Mouse (Mus musculus) hindbrain, embryonic 13.5 days (tissue): ENCODE measurements around the gene Mettl4. TPM values are rescaled to one million over a fixed set of nuclear protein-coding genes. Genes with fewer than 3 reads are reported as not detected.
"Not testable (repeated sequence)": the region's sequence is repeated elsewhere in the genome, so short reads cannot be mapped to it uniquely, and the experiment has no call there.

ENCODE experiments used
- ATAC-seq: fragments of 200-750 bp; cut with Nextera tagmentation; 2 replicates; pipeline ENCODE4 v1.8.0; 2017; ENCODE audit warnings: moderate TSS enrichment; ENCODE audit not compliant: low FRiP score
- H3K27ac ChIP-seq: fragments of 300-500 bp; sonication (generic); 2 replicates; pipeline ENCODE4 v1.5.1; 2015; ENCODE audit warnings: inconsistent platforms, mild to moderate bottlenecking, moderate library complexity
- H3K27me3 ChIP-seq: fragments of 300-500 bp; sonication (generic); 2 replicates; pipeline ENCODE4 v1.6.1; 2015; ENCODE audit warnings: mild to moderate bottlenecking, inconsistent platforms
- H3K36me3 ChIP-seq: fragments of 300-500 bp; sonication (generic); 2 replicates; pipeline ENCODE4 v1.6.1; 2015; ENCODE audit warnings: mild to moderate bottlenecking, inconsistent platforms
- H3K4me1 ChIP-seq: fragments of 300-500 bp; sonication (generic); replicated peaks from 2 replicates; pipeline ENCODE4 v1.6.1; 2015; ENCODE audit warnings: inconsistent platforms
- H3K4me2 ChIP-seq: fragments of 300-500 bp; sonication (generic); 2 replicates; pipeline ENCODE4 v1.6.1; 2015; ENCODE audit warnings: inconsistent platforms, mild to moderate bottlenecking, moderate library complexity
- H3K4me3 ChIP-seq: fragments of 300-500 bp; sonication (generic); 2 replicates; pipeline ENCODE4 v1.5.1; 2015; ENCODE audit warnings: mild to moderate bottlenecking, inconsistent platforms
- H3K9ac ChIP-seq: fragments of 300-500 bp; sonication (generic); 2 replicates; pipeline ENCODE4 v1.6.1; 2015; ENCODE audit warnings: mild to moderate bottlenecking, inconsistent platforms
- H3K9me3 ChIP-seq: fragments of 300-500 bp; sonication (generic); 2 replicates; pipeline ENCODE4 v1.6.1; 2016; ENCODE audit warnings: inconsistent platforms
- WGBS: fragments of 180-500 bp; shearing (Covaris S2); methylation state at CpG from one replicate; pipeline ENCODE4 v1.1.7; 2015; 5-methylcytosine and 5-hydroxymethylcytosine counted together
- polyA plus RNA-seq: library from polyadenylated mRNA; unstranded; fragments of >200 nt; fragmentation: Nextera tagmentation; extraction: Ambion mirVana; gene quantifications from 2 replicates; pipeline ENCODE4 v1.2.1, GENCODE M21; 2015

Gene Mettl4
- polyA plus RNA-seq, result 22.0 and 24.1 TPM in 2 replicates

GRCm38 (mm10) chr17:94749466-94750135 lies at the start of gene Mettl4:
Gene Mettl4 (minus strand): TSS chr17:94750019.
- no peaks in the 10 kb centered on the region for H3K27me3 ChIP-seq
- H3K27ac ChIP-seq, result peak within 1 kb of the TSS; percentile 95
- H3K4me3 ChIP-seq, result peak within 1 kb of the TSS; percentile 56
- H3K9ac ChIP-seq, result peak within 1 kb of the TSS; percentile 73
- H3K36me3 ChIP-seq, result peaks cover 4% of the 10 kb centered on the region; the same call in 1 of the 2 replicates
- peak; percentile 98 for ATAC-seq
- peaks cover 31% of the 10 kb centered on the region for H3K4me1 ChIP-seq
- WGBS, result under 1% methylated on average over 56 of the region's 56 CpGs
- no peaks in the 10 kb centered on the region for H3K9me3 ChIP-seq
- H3K4me2 ChIP-seq, result peak within 1 kb of the TSS; percentile 73

GRCm38 (mm10) chr17:94778871-94779482 lies 29.2 kb upstream of the Mettl4 start:
- 88% methylated on average over 2 of the region's 2 CpGs for WGBS
- no peak overlapping the region for H3K4me2 ChIP-seq
- no peaks in the 10 kb centered on the region for H3K9me3 ChIP-seq
- no peaks in the 10 kb centered on the region for H3K4me1 ChIP-seq
- peaks cover 21% of the 10 kb centered on the region; the same call in 1 of the 2 replicates for H3K36me3 ChIP-seq
- H3K27me3 ChIP-seq, result no peaks in the 10 kb centered on the region
- H3K4me3 ChIP-seq, result no peak overlapping the region
- H3K9ac ChIP-seq, result no peak overlapping the region
- ATAC-seq, result no peak
- no peak overlapping the region for H3K27ac ChIP-seq

- Histone ChIP-seq H3K27ac (no peak overlapping the region), H3K4me1 (no peaks in the 10 kb centered on the region), H3K9ac (no peak overlapping the region), H3K36me3 (0 out of 2 replicates have a peak, but pooled peaks cover 2% of the 10 kb centered on the region), H3K9me3 (no peaks in the 10 kb centered on the region), H3K4me2 (no peak overlapping the region), H3K4me3 (no peak overlapping the region), H3K27me3 (no peaks in the 10 kb centered on the region)
- ATAC-seq, result no peak
- WGBS, result 89% methylated on average over 2 of the region's 2 CpGs
These were observed 18.7 kb upstream of the Mettl4 start for GRCm38 (mm10) chr17:94768491-94768890.

- H3K36me3 ChIP-seq, result peaks cover 4% of the 10 kb centered on the region; the same call in 1 of the 2 replicates
- no peaks in the 10 kb centered on the region for H3K27me3 ChIP-seq
- H3K9me3 ChIP-seq, result no peaks in the 10 kb centered on the region
- no peak overlapping the region for H3K27ac ChIP-seq
- H3K4me2 ChIP-seq, result no peak overlapping the region
- H3K4me1 ChIP-seq, result no peaks in the 10 kb centered on the region
- no peak overlapping the region for H3K4me3 ChIP-seq
- H3K9ac ChIP-seq, result no peak overlapping the region
- 88% methylated on average over 3 of the region's 3 CpGs for whole genome bisulfite sequencing
- no peak for ATAC-seq
These were observed 14.9 kb upstream of the Mettl4 start for GRCm38 (mm10) chr17:94764711-94765110.

- Histone ChIP-seq H3K27ac (no peak overlapping the region), H3K4me2 (no peak overlapping the region), H3K36me3 (peaks cover 4% of the 10 kb centered on the region; the same call in 1 of the 2 replicates), H3K9me3 (no peaks in the 10 kb centered on the region), H3K9ac (no peak overlapping the region), H3K4me1 (no peaks in the 10 kb centered on the region), H3K4me3 (no peak overlapping the region), H3K27me3 (no peaks in the 10 kb centered on the region)
- no peak for ATAC-seq
- WGBS, result 90% methylated on average over 1 of the region's 1 CpGs
These were observed 14.2 kb upstream of the Mettl4 start for GRCm38 (mm10) chr17:94764011-94764410.

GRCm38 (mm10) chr17:94762405-94762804 lies 12.6 kb upstream of the Mettl4 start:
- Histone ChIP-seq H3K36me3 (peaks cover 4% of the 10 kb centered on the region; the same call in 1 of the 2 replicates), H3K4me1 (no peaks in the 10 kb centered on the region), H3K9me3 (no peaks in the 10 kb centered on the region), H3K27ac (no peak overlapping the region), H3K27me3 (no peaks in the 10 kb centered on the region), H3K9ac (no peak overlapping the region), H3K4me2 (no peak overlapping the region), H3K4me3 (no peak overlapping the region)
- WGBS, result 96% methylated on average over 3 of the region's 3 CpGs
- ATAC-seq, result no peak

GRCm38 (mm10) chr17:94750136-94750729 lies 414 bp upstream of the Mettl4 start:
- no peaks in the 10 kb centered on the region for H3K9me3 ChIP-seq
- ATAC-seq, result no peak
- H3K36me3 ChIP-seq, result peaks cover 4% of the 10 kb centered on the region; the same call in 1 of the 2 replicates
- H3K27me3 ChIP-seq, result no peaks in the 10 kb centered on the region
- peak overlapping the region; percentile 56 for H3K4me3 ChIP-seq
- H3K9ac ChIP-seq, result peak overlapping the region; percentile 73
- 2% methylated on average over 22 of the region's 22 CpGs for WGBS
- peak overlapping the region; percentile 73 for H3K4me2 ChIP-seq
- peaks cover 28% of the 10 kb centered on the region for H3K4me1 ChIP-seq
- H3K27ac ChIP-seq, result peak overlapping the region; percentile 95; the same call in 1 of the 2 replicates

- 95% methylated on average over 4 of the region's 4 CpGs for WGBS
- H3K36me3 ChIP-seq, result peaks cover 26% of the 10 kb centered on the region
- ATAC-seq, result no peak
- H3K9me3 ChIP-seq, result no peaks in the 10 kb centered on the region
- no peak overlapping the region for H3K27ac ChIP-seq
- H3K9ac ChIP-seq, result no peak overlapping the region
- no peak overlapping the region for H3K4me2 ChIP-seq
- H3K27me3 ChIP-seq, result no peaks in the 10 kb centered on the region
- no peak overlapping the region for H3K4me3 ChIP-seq
- no peaks in the 10 kb centered on the region for H3K4me1 ChIP-seq
These were observed 11.6 kb downstream of the Mettl4 start for GRCm38 (mm10) chr17:94738173-94738572.

GRCm38 (mm10) chr17:94735885-94736284 lies 13.9 kb downstream of the Mettl4 start:
- H3K9ac ChIP-seq, result no peak overlapping the region
- H3K4me2 ChIP-seq, result no peak overlapping the region
- no peak overlapping the region for H3K4me3 ChIP-seq
- no peak for ATAC-seq
- H3K36me3 ChIP-seq, result peaks cover 34% of the 10 kb centered on the region
- H3K27me3 ChIP-seq, result no peaks in the 10 kb centered on the region
- no peaks in the 10 kb centered on the region for H3K4me1 ChIP-seq
- no peaks in the 10 kb centered on the region for H3K9me3 ChIP-seq
- no peak overlapping the region for H3K27ac ChIP-seq

- Histone ChIP-seq H3K27me3 (no peaks in the 10 kb centered on the region), H3K9ac (no peak overlapping the region), H3K36me3 (peaks cover 34% of the 10 kb centered on the region), H3K4me2 (no peak overlapping the region), H3K4me1 (no peaks in the 10 kb centered on the region), H3K9me3 (no peaks in the 10 kb centered on the region), H3K4me3 (no peak overlapping the region), H3K27ac (no peak overlapping the region)
- 74% methylated on average over 4 of the region's 4 CpGs for WGBS
- ATAC-seq, result peak; percentile 61; the same call in 1 of the 2 replicates
These were observed 14.4 kb downstream of the Mettl4 start for GRCm38 (mm10) chr17:94735437-94735836.

- not testable (repeated sequence) for H3K4me2 ChIP-seq, H3K27me3 ChIP-seq, H3K9me3 ChIP-seq, H3K9ac ChIP-seq, H3K27ac ChIP-seq, ATAC-seq, H3K4me1 ChIP-seq, H3K4me3 ChIP-seq
- WGBS, result 30% methylated on average over 2 of the region's 2 CpGs
- peaks cover 28% of the 10 kb centered on the region for H3K36me3 ChIP-seq
These were observed 19.4 kb downstream of the Mettl4 start for GRCm38 (mm10) chr17:94730416-94730815.

- no peaks in the 10 kb centered on the region for H3K9me3 ChIP-seq
- no peak overlapping the region for H3K27ac ChIP-seq
- no peaks in the 10 kb centered on the region for H3K27me3 ChIP-seq
- H3K4me3 ChIP-seq, result no peak overlapping the region
- H3K36me3 ChIP-seq, result peaks cover 11% of the 10 kb centered on the region
- no peak overlapping the region for H3K4me2 ChIP-seq
- WGBS, result 96% methylated on average over 4 of the region's 4 CpGs
- no peak overlapping the region for H3K9ac ChIP-seq
- no peaks in the 10 kb centered on the region for H3K4me1 ChIP-seq
- ATAC-seq, result no peak
These were observed 23.1 kb downstream of the Mettl4 start for GRCm38 (mm10) chr17:94726750-94727149.
